Mouse (Mus musculus) C2C12 (cell line): ENCODE data around the gene Pdcd7.

Experiments used
- CEBPB ChIP-seq: IDR thresholded peaks from one replicate; pipeline ENCODE4 v1.6.1; 2011; ENCODE audit warnings: low read depth, mild to moderate bottlenecking, control low read depth, moderate library complexity
- CTCF ChIP-seq: IDR thresholded peaks from one replicate; pipeline ENCODE4 v1.5.1; 2011; ENCODE audit not compliant: control insufficient read depth, insufficient read depth, insufficient read length
- FOSL1 ChIP-seq: IDR thresholded peaks from one replicate; pipeline ENCODE4 v1.8.0; 2011; ENCODE audit warnings: mild to moderate bottlenecking, low read length; ENCODE audit not compliant: poor library complexity, insufficient read depth, severe bottlenecking
- MAX ChIP-seq: IDR thresholded peaks from one replicate; pipeline ENCODE4 v1.6.1; 2011; ENCODE audit warnings: mild to moderate bottlenecking, control low read depth
- MYOD1 ChIP-seq: IDR thresholded peaks from one replicate; pipeline ENCODE4 v1.6.1; 2011; ENCODE audit warnings: low read depth; ENCODE audit not compliant: control insufficient read depth, insufficient read length
- MYOG ChIP-seq: IDR thresholded peaks from one replicate; pipeline ENCODE4 v1.6.1; 2011; ENCODE audit not compliant: control insufficient read depth, insufficient read length; ENCODE audit errors: extremely low read depth
- USF1 ChIP-seq: IDR thresholded peaks from one replicate; pipeline ENCODE4 v1.6.1; 2011; ENCODE audit warnings: low read depth, mild to moderate bottlenecking, control low read depth, moderate library complexity

- TF ChIP-seq CTCF (no peak), MAX (no peak), MYOD1 (no peak), USF1 (no peak), MYOG (no peak), FOSL1 (no peak), CEBPB (no peak)
These were observed 26.5 kb downstream of the Pdcd7 start for GRCm38 (mm10) chr9:65372449-65372848.
